Mouse (Mus musculus) kidney, adult 2 months (tissue): Measurements from ENCODE around the gene Syne1. TPM values are rescaled to one million over a fixed set of nuclear protein-coding genes. Genes with fewer than 3 reads are reported as not detected.

Source experiments
- DNase-seq: peaks from one replicate; pipeline ENCODE4 v3.0.0; 2021
- H3K27ac ChIP-seq: fragments of 200-500 bp; 2 replicates; pipeline ENCODE4 v1.5.1; 2012; ENCODE audit warnings: low read depth, low read length, control low read depth, inconsistent platforms; ENCODE audit not compliant: insufficient read depth
- H3K27me3 ChIP-seq: fragments of 200-500 bp; replicated peaks from 2 replicates; pipeline ENCODE4 v1.6.1; 2012; ENCODE audit warnings: mild to moderate bottlenecking, moderate library complexity, low read length, inconsistent platforms; ENCODE audit not compliant: control insufficient read depth, insufficient read depth
- H3K36me3 ChIP-seq: fragments of 200-500 bp; 2 replicates; pipeline ENCODE4 v1.6.1; 2012; ENCODE audit warnings: mild to moderate bottlenecking, moderate library complexity, low read length, inconsistent platforms; ENCODE audit not compliant: control insufficient read depth, insufficient read depth
- H3K4me1 ChIP-seq: fragments of 200-500 bp; 2 replicates; pipeline ENCODE4 v1.6.1; 2011; ENCODE audit warnings: low read length; ENCODE audit not compliant: control insufficient read depth, insufficient read depth
- H3K4me3 ChIP-seq: fragments of 200-500 bp; 2 replicates; pipeline ENCODE4 v1.5.1; 2011; ENCODE audit warnings: mild to moderate bottlenecking, low read depth, low read length, control low read depth; ENCODE audit not compliant: insufficient read depth
- CTCF ChIP-seq: fragments of 200-500 bp; conservative IDR thresholded peaks from 2 replicates; pipeline ENCODE4 v1.5.1; 2011; ENCODE audit warnings: low read depth, mild to moderate bottlenecking, control low read depth, low read length, moderate library complexity, mixed read lengths; ENCODE audit not compliant: insufficient read depth, insufficient read length
- POLR2A ChIP-seq: fragments of 200-500 bp; IDR thresholded peaks from one replicate; pipeline ENCODE4 v1.6.1; 2011; ENCODE audit warnings: low read depth, low read length, control low read depth
- WGBS: fragments of 180-500 bp; shearing (Covaris S2); methylation state at CpG from one replicate; pipeline ENCODE4 v1.1.7; 2018; 5-methylcytosine and 5-hydroxymethylcytosine counted together
- polyA plus RNA-seq: library from polyadenylated mRNA; depleted of rRNA; stranded (reverse); fragments of >200 nt; gene quantifications from 2 replicates; pipeline ENCODE4 v1.2.3, GENCODE M21; 2012

Syne1 gene
- polyA plus RNA-seq, 1 experiment = 10.2 TPM

GRCm38 (mm10) chr10:5194671-5195234, 356.5 kb downstream of the Syne1 start:
- peaks cover 5% of the 10 kb centered on the region; the same call in 1 of the 2 replicates for H3K4me1 ChIP-seq
- no peaks in the 10 kb centered on the region for H3K27me3 ChIP-seq
- H3K27ac ChIP-seq = peak overlapping the region; percentile 14; the same call in 1 of the 2 replicates
- H3K4me3 ChIP-seq = peak overlapping the region; percentile 32
- no peaks in the 10 kb centered on the region for H3K36me3 ChIP-seq
- WGBS = 1% methylated on average over 13 of the region's 13 CpGs
- DNase-seq = peak; percentile 72
- TF ChIP-seq CTCF (no peak), POLR2A (no peak)

GRCm38 (mm10) chr10:5194081-5194670, 357.1 kb downstream of the Syne1 start:
- peak; percentile 61 for DNase-seq
- peak overlapping the region; percentile 32 for H3K4me3 ChIP-seq
- H3K4me1 ChIP-seq = peaks cover 5% of the 10 kb centered on the region; the same call in 1 of the 2 replicates
- H3K27me3 ChIP-seq = no peaks in the 10 kb centered on the region
- WGBS = 3% methylated on average over 13 of the region's 13 CpGs
- H3K27ac ChIP-seq = peak overlapping the region; percentile 14; the same call in 1 of the 2 replicates
- H3K36me3 ChIP-seq = no peaks in the 10 kb centered on the region
- TF ChIP-seq POLR2A (no peak), CTCF (no peak)

- H3K4me3 ChIP-seq = no peak overlapping the region
- WGBS = 44% methylated on average over 9 of the region's 9 CpGs
- H3K4me1 ChIP-seq = peaks cover 5% of the 10 kb centered on the region; the same call in 1 of the 2 replicates
- no peaks in the 10 kb centered on the region for H3K27me3 ChIP-seq
- no peak for TF ChIP-seq POLR2A
- no peak for TF ChIP-seq CTCF
- DNase-seq = peak; percentile 73
- no peaks in the 10 kb centered on the region for H3K36me3 ChIP-seq
- H3K27ac ChIP-seq = no peak overlapping the region
These were observed 358.3 kb downstream of the Syne1 start for GRCm38 (mm10) chr10:5192861-5193490.

GRCm38 (mm10) chr10:5190756-5191155, 360.5 kb downstream of the Syne1 start:
- DNase-seq = no peak
- no peaks in the 10 kb centered on the region for H3K36me3 ChIP-seq
- no peak overlapping the region for H3K27ac ChIP-seq
- peaks cover 5% of the 10 kb centered on the region; the same call in 1 of the 2 replicates for H3K4me1 ChIP-seq
- H3K4me3 ChIP-seq = no peak overlapping the region
- TF ChIP-seq POLR2A = no peak
- TF ChIP-seq CTCF = no peak
- H3K27me3 ChIP-seq = no peaks in the 10 kb centered on the region
- 79% methylated on average over 4 of the region's 4 CpGs for WGBS

GRCm38 (mm10) chr10:5188890-5189289, 362.4 kb downstream of the Syne1 start:
- Histone ChIP-seq H3K27ac (no peak overlapping the region), H3K4me1 (peaks cover 5% of the 10 kb centered on the region; the same call in 1 of the 2 replicates), H3K36me3 (no peaks in the 10 kb centered on the region), H3K27me3 (no peaks in the 10 kb centered on the region), H3K4me3 (no peak overlapping the region)
- no peak for DNase-seq
- TF ChIP-seq POLR2A (no peak), CTCF (no peak)

GRCm38 (mm10) chr10:5185156-5186083, 365.9 kb downstream of the Syne1 start:
- Histone ChIP-seq H3K36me3 (no peaks in the 10 kb centered on the region), H3K4me1 (no peaks in the 10 kb centered on the region), H3K4me3 (no peak overlapping the region), H3K27me3 (no peaks in the 10 kb centered on the region; the same call in 1 of the 2 replicates), H3K27ac (no peak overlapping the region)
- no peak for TF ChIP-seq POLR2A
- TF ChIP-seq CTCF = no peak
- WGBS = 76% methylated on average over 19 of the region's 19 CpGs
- DNase-seq = no peak
